Mouse (Mus musculus): ENCODE data around the gene Lypd3.

- no peak for TF ChIP-seq CTCF (IDR thresholded peaks at IDR 0.05; ENCODE audit: borderline replicate concordance, insufficient read depth, low read depth, low read length)
- TF ChIP-seq POLR2A (IDR thresholded peaks at IDR 0.05; ENCODE audit: borderline replicate concordance, insufficient read depth, low read length) = no peak
Observed at GRCm38 (mm10) chr7:24610144-24610878, 26.0 kb upstream of the Lypd3 start, which contains the start of gene Phldb3.

Data from cerebellum, adult 2 months (tissue).